Mouse (Mus musculus) spleen, embryonic (tissue): ENCODE data around the gene Tbc1d10a.

ENCODE experiments used
- CTCF ChIA-PET: fragments of 350-600 bp; sonication (Branson Sonifier 250); formaldehyde crosslinking; loops from one replicate; lab custom pipeline; 2022; lab: Charles Lee

The Tbc1d10a gene

DNA sequence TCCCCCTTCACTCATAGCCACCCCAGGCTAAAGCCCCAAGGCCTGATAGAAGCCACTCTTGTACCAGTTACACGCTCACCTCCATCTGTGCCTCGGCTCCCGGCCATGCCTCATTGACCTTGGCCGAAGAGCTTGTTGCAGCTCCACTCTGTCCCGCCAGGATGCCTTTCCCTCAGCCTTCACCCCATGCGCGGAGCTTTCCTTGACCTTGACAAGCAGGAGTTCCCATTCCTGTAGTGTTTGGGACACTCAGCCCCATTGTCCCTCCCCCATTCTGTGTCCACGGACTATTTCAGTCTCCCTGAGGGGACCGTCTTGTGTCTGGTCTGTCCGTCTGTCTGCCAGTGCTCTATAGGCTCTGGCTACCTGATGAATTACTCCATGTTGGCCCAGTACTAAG, 26.5 kb downstream of the Tbc1d10a start:
- CTCF ChIA-PET, result no interaction called here

- CTCF ChIA-PET, result interaction anchor here (0.6 kb wide), 1 partner anchor 46 kb away, joined by 5 read pairs; no protein-coding TSS in a partner anchor
These were observed 28.0 kb downstream of the Tbc1d10a start for GRCm38 (mm10) chr11:4214572-4214971.

DNA sequence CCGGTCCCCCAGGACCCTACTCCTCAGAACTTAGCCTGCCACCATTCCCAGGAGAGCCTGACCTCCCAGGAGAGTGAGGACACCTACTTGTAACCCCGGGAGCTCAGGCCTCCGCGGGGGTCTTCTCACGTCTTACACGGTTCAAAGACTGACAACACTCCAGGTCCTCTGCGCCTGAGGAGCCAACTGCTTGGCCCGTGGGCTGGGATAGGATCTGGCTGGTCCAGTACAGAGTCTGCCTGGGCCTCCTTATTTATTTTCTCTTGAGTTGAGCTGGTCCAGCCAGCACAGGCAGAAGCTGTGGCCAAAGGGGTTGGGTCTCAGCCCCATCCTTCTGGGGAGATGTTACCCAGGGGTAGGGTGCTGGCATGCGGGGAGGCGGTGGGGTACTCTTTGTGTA, 28.5 kb downstream of the Tbc1d10a start:
- CTCF ChIA-PET, result no interaction called here

- CTCF ChIA-PET, result interaction anchor here (0.6 to 0.9 kb wide), 2 partner anchors 20 to 47 kb away, joined by 3 to 12 read pairs; no protein-coding TSS in a partner anchor
These were observed 29.8 kb downstream of the Tbc1d10a start for GRCm38 (mm10) chr11:4216248-4217000.

- CTCF ChIA-PET, result interaction anchor here (0.8 to 2.0 kb wide), 4 partner anchors 41 to 204 kb away, joined by 4 to 11 read pairs (median 7); partner anchors contain the start of gene Rnf215
These were observed 31.5 kb downstream of the Tbc1d10a start, which contains the start of gene Castor1 for GRCm38 (mm10) chr11:4217914-4218629. TSS of gene Castor1 (plus strand) at chr11:4218225.

- CTCF ChIA-PET, result interaction anchor here (0.6 to 2.0 kb wide), 7 partner anchors 26 to 203 kb away, joined by 3 to 11 read pairs (median 4); partner anchors contain the start of gene Rnf215
These were observed 32.0 kb downstream of the Tbc1d10a start for GRCm38 (mm10) chr11:4218637-4219036.

GRCm38 (mm10) chr11:4219317-4219751, 32.7 kb downstream of the Tbc1d10a start:
- CTCF ChIA-PET, result interaction anchor here (0.5 to 2.0 kb wide), 12 partner anchors 21 to 203 kb away, joined by 3 to 11 read pairs (median 3); partner anchors contain the start of gene Rnf215

GRCm38 (mm10) chr11:4219908-4220307, 33.3 kb downstream of the Tbc1d10a start:
- CTCF ChIA-PET, result interaction anchor here (0.5 to 2.0 kb wide), 10 partner anchors 20 to 202 kb away, joined by 3 to 11 read pairs (median 3); partner anchors contain the start of gene Rnf215

GRCm38 (mm10) chr11:4220443-4221400, 34.1 kb downstream of the Tbc1d10a start:
- CTCF ChIA-PET, result interaction anchor here (0.6 to 2.0 kb wide), 4 partner anchors 39 to 201 kb away, joined by 3 to 11 read pairs (median 7); partner anchors contain the start of gene Rnf215

DNA sequence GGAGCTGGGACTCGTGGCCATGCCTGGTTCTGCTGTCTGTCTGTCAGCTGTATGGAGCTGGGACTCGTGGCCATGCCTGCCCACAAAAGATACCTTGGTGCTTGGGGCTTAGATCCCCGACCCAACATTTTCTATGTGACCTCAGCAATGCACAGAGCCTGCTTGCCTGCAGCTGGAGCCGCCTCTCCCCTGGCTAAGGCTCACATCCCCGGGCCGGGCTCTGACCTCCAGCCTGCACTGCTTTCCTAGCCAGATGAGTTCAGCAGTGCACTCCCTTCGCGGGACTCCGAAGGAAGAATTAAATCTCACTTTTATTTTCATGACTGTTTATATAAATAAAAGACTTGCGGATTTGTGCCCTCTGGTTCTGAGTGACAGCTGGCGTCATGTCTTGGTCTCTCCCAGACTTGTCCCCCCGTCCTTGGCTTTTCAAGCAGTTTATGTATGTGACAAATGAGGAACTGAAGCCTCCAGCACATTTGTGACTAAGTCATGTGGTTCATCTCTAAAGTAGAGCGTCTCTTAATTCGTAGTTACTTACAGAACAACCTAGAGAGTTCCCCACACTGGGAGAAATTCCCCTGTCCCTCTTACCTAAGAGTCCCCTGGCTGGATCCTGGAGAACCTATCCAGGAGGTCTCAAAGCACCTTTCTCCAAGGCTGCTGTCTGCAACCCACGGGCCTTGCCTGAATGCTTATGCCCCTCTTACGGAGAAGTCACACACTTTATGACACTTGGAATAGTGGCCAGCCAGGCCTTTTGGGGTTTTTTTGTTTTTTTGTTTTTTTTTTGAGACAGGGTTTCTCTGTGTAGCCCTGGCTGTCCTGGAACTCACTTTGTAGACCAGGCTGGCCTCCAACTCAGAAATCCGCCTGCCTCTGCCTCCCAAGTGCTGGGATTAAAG, 35.7 kb downstream of the Tbc1d10a start:
- CTCF ChIA-PET, result no interaction called here

- CTCF ChIA-PET, result interaction anchor here (0.6 to 0.7 kb wide), 2 partner anchors 176 to 774 kb away, joined by 4 to 5 read pairs; no protein-coding TSS in a partner anchor
These were observed 37.0 kb downstream of the Tbc1d10a start for GRCm38 (mm10) chr11:4223393-4224188.

- CTCF ChIA-PET, result no interaction called here
These were observed 37.6 kb downstream of the Tbc1d10a start for GRCm38 (mm10) chr11:4224223-4224622.

GRCm38 (mm10) chr11:4226569-4227325, 40.2 kb downstream of the Tbc1d10a start:
- CTCF ChIA-PET, result no interaction called here

DNA sequence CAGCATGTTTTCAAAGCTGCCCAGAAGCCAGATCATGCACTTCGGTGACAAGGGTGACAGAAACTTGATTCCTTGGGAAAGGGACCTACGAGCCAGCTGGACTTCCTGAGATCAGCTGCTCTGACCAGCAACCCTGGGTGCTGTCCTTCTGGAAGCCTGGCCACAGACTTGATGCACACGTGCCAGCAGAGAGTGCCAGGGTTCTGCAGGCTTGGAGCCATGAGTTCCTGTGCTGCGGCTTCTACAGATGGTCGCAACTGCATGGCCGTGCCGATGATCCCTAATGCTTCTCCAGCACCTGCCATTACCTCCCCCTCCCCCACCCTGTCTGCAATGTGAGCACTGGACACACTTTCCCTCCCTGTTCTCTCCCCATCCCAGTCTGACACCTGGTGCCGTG, 41.9 kb downstream of the Tbc1d10a start:
- CTCF ChIA-PET, result no interaction called here

DNA sequence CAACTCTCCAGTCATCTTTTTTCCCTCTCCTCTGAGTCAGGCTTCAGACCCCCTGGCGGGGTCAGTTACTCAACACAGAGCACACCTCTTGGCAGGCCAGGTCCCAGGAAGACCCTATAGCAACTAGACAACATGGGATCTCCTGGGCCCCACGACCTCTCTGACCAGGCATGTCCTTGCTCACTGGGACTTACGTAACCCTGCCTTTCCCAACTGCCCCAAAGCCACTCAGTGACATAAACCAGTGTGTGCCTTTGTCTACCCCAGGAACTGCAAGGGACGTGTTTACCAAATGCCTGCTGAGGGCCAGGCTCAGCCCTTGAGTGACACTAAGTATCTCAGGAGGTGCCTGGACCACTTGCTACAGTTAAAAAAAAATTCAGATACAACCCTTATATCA, 43.3 kb downstream of the Tbc1d10a start:
- CTCF ChIA-PET, result no interaction called here

DNA sequence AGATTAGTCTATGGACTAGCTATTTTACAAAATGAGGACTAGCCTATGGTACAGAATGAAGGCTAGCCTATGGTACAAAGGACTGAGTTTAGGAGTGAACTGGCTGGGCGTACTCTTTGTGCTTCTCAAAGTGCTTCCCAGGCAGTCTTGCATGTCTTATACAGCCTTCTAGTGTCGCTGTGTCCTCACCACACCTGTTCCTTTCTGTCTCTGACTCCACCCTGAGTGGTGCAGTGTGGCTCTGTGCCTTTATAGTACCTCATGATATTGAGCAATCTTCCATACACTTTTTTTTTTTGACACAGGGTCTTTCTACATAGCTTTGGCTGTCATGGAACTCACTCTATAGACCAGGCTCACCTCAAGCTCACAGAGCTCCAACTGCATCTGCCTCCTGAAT, 44.8 kb downstream of the Tbc1d10a start:
- CTCF ChIA-PET, result no interaction called here

DNA sequence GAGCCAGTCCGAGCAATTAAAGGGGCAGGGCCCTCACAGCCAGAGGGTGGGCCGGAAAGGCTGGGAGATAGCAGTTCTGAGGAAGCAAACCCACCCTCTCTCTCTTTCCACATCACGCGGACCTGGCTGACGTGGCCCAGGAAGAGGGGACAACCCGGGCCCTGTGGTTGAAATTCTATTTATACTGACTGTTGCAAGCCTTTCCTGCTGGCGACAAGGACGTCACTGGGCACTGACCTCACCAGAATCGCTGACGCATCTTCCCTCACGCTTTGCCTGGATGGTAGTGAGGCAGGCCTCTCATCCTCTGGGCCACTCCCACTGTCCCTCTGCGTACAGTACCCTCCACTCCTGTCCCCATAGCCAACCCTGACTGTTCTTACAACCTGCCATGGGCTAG, 46.1 kb downstream of the Tbc1d10a start:
- CTCF ChIA-PET, result no interaction called here

DNA sequence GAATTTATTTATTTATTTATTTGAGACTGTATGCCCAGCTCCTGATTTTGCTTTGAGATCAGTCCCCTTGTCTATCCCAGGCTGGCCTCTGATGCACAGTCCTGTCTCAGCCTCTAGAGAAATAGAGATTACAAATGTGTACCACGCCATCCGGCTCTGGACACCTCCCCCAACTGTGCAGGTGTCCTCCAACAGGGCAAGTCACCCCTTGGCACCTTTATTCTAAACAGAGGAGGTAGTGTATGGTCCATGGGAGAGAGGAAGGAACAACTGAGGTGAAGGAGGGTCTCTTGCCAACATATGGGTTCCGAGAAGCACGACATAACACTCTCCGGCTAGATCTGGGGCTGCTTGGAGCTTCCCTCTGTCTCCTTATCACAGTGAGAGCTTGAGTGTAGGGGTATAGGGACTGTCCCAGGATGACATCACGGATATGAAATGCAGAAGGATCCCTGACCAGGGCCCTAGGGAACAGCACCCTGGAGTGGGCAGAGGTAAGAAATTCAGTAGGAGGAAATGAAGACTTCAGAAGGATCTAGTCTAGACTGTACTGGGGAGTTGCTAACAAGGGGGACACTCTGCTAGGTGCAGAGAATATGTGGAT, 48.6 kb downstream of the Tbc1d10a start:
- CTCF ChIA-PET, result interaction anchor here (0.7 kb wide), 1 partner anchor 177 kb away, joined by 4 read pairs; no protein-coding TSS in a partner anchor
